Mouse (Mus musculus) lung, postnatal 0 days (tissue): ENCODE results near the gene Rbms1. TPM values are rescaled to one million over a fixed set of nuclear protein-coding genes. Genes with fewer than 3 reads are reported as not detected.
A peak's percentile ranks its signal among the peaks of the same experiment; 100 is the strongest.
"Not testable (repeated sequence)": the region's sequence is repeated elsewhere in the genome, so short reads cannot be mapped to it uniquely, and the experiment has no call there.

Experiments
- ATAC-seq: fragments of 200-750 bp; cut with Nextera tagmentation; 2 replicates; pipeline ENCODE4 v1.8.0; 2017; ENCODE audit warnings: moderate library complexity
- DNase-seq: peaks from one replicate; pipeline ENCODE4 v3.0.0-alpha.2; 2016; ENCODE audit warnings: low spot score
- H3K27ac ChIP-seq: fragments of 300-500 bp; sonication (generic); 2 replicates; pipeline ENCODE4 v1.5.1; 2014; ENCODE audit warnings: antibody characterized with exemption, mild to moderate bottlenecking, low read length, mixed read lengths
- H3K27me3 ChIP-seq: fragments of 300-500 bp; sonication (generic); replicated peaks from 2 replicates; pipeline ENCODE4 v1.6.1; 2014; ENCODE audit warnings: low read length, mixed read lengths; ENCODE audit not compliant: insufficient read depth
- H3K36me3 ChIP-seq: fragments of 300-500 bp; sonication (generic); 2 replicates; pipeline ENCODE4 v1.6.1; 2014; ENCODE audit warnings: low read length, mixed read lengths; ENCODE audit not compliant: insufficient read depth
- H3K4me1 ChIP-seq: fragments of 300-500 bp; sonication (generic); 2 replicates; pipeline ENCODE4 v1.6.1; 2014; ENCODE audit warnings: antibody characterized with exemption, low read depth, low read length, mixed read lengths; ENCODE audit not compliant: insufficient read depth
- H3K4me2 ChIP-seq: fragments of 300-500 bp; sonication (generic); replicated peaks from 2 replicates; pipeline ENCODE4 v1.6.1; 2014; ENCODE audit warnings: low read depth, mild to moderate bottlenecking, low read length, moderate library complexity, mixed read lengths
- H3K4me3 ChIP-seq: fragments of 300-500 bp; sonication (generic); 2 replicates; pipeline ENCODE4 v1.5.1; 2014; ENCODE audit warnings: low read depth, low read length
- H3K9ac ChIP-seq: fragments of 300-500 bp; sonication (generic); replicated peaks from 2 replicates; pipeline ENCODE4 v1.6.1; 2014; ENCODE audit warnings: low read depth, mild to moderate bottlenecking
- H3K9me3 ChIP-seq: fragments of 300-500 bp; sonication (generic); 2 replicates; pipeline ENCODE4 v1.6.1; 2016; ENCODE audit warnings: low read length, mixed read lengths
- CTCF ChIP-seq: IDR thresholded peaks from 2 replicates; pipeline ENCODE4 v1.5.1; 2016; ENCODE audit warnings: antibody characterized with exemption, mild to moderate bottlenecking
- EP300 ChIP-seq: IDR thresholded peaks from 2 replicates; pipeline ENCODE4 v1.6.1; 2016; ENCODE audit warnings: antibody characterized with exemption, mild to moderate bottlenecking, control low read depth
- WGBS: fragments of 180-500 bp; shearing (Covaris S2); extraction: QIAGEN DNeasy Blood & Tissue Kit; methylation state at CpG from one replicate; pipeline ENCODE4 v1.1.7; 2014; 5-methylcytosine and 5-hydroxymethylcytosine counted together
- polyA plus RNA-seq: library from polyadenylated mRNA; unstranded; fragments of >200 nt; fragmentation: Nextera tagmentation; extraction: Ambion mirVana; gene quantifications from 2 replicates; pipeline ENCODE4 v1.2.1, GENCODE M21; 2015

Rbms1 gene
- polyA plus RNA-seq, 1 experiment from 2014 or later: 156 TPM

DNA sequence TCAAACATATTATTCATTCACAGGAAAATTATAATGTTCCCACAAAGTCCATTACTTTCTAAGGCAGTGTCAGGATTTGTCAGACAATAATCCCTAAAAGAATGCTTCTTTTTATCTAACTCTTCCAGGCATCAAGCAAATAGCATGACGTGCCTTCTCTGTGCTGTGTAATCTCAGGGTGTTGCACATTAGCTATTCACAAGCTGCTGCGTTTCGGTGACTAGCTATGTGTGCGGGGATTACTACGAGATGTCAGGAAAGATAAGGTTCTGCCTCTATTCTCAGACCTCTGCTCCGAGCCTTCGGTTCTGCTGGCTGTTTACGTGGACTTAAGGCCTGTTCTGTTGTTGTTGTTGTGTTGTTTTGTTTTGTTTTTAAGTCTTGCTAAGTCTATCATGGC is 130.7 kb downstream of the Rbms1 start:
- TF ChIP-seq EP300: no peak
- TF ChIP-seq CTCF: no peak
- Histone ChIP-seq H3K9ac (no peak overlapping the region), H3K36me3 (0 out of 2 replicates have a peak, but pooled peaks cover 4% of the 10 kb centered on the region), H3K9me3 (no peaks in the 10 kb centered on the region), H3K27me3 (no peaks in the 10 kb centered on the region), H3K27ac (no peak overlapping the region), H3K4me1 (peaks cover 17% of the 10 kb centered on the region; the same call in 1 of the 2 replicates), H3K4me3 (no peak overlapping the region), H3K4me2 (no peak overlapping the region)
- DNase-seq: no peak
- ATAC-seq: no peak
- 82% methylated on average over 8 of the region's 8 CpGs for WGBS

DNA sequence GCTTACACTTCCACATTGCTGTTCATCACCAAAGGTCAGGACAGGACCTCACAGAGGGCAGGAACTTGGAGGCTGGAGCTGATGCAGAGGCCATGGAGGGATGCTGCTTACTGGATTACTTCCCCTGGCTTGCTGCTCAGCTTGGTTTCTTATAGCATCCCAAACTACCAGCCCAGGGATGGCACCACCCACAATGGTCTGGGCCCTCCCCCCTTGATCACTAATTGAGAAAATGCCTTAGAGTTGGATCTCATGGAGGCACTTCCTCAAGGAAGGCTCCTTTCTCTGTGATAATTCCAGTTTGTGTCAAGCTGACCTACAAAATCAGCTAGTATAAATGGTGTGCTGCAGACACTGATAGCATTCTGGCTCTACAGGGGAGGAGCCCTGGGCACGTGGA is 132.5 kb downstream of the Rbms1 start:
- DNase-seq, H3K36me3 ChIP-seq, H3K9me3 ChIP-seq, H3K4me2 ChIP-seq, H3K4me3 ChIP-seq, H3K27me3 ChIP-seq, H3K9ac ChIP-seq, ATAC-seq, H3K27ac ChIP-seq: not testable (repeated sequence)
- peaks cover 16% of the 10 kb centered on the region; the same call in 1 of the 2 replicates for H3K4me1 ChIP-seq
- WGBS: 61% methylated on average over 1 of the region's 1 CpGs

DNA sequence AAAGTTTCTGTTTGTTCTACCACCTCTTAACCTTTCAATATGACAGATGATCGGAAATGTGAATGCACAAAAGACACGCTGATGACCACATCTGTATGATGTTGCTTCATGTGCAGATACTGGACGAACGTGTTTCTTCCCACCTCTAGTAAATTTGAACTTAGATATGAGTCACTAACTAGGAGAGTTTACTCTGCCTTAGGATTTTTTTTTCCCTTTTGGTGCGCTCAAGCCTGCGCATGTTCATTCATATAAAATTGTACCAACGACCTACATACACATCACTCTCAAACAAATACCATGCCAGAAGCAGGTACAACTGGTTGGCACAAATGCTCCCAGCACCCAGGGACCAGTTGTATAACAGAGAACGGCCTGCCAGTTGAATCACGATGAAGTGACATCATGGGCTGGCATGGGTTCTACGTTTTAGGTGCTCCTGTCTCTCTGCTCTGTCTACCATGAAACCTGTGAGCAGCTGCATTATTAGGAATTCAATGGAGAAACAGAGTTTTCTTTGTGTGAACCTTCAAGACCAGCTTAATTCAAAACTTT is 134.0 kb downstream of the Rbms1 start:
- H3K9me3 ChIP-seq: no peaks in the 10 kb centered on the region
- peaks cover 16% of the 10 kb centered on the region; the same call in 1 of the 2 replicates for H3K4me1 ChIP-seq
- no peak overlapping the region for H3K4me2 ChIP-seq
- 0 out of 2 replicates have a peak, but pooled peaks cover 4% of the 10 kb centered on the region for H3K36me3 ChIP-seq
- 81% methylated on average over 10 of the region's 10 CpGs for WGBS
- no peak for DNase-seq
- no peaks in the 10 kb centered on the region for H3K27me3 ChIP-seq
- no peak for TF ChIP-seq CTCF
- TF ChIP-seq EP300: no peak
- H3K27ac ChIP-seq: no peak overlapping the region
- ATAC-seq: no peak
- H3K4me3 ChIP-seq: no peak overlapping the region
- no peak overlapping the region for H3K9ac ChIP-seq

DNA sequence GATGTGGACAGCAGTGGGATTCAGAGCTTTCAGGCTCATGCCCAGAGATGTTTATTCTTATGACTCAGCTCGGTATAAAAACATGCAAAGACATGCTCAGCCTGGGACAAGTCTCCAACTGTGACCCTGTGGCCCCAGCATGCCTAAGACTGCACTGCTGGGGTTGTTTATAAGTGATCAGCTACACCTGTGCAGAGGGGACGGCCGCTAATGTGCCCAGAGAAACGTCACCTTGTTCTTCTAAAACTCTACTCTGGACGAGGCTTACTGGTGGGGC is 135.9 kb downstream of the Rbms1 start:
- no peak overlapping the region for H3K4me3 ChIP-seq
- ATAC-seq (no peak), DNase-seq (no peak)
- no peaks in the 10 kb centered on the region for H3K36me3 ChIP-seq
- no peak overlapping the region for H3K4me2 ChIP-seq
- no peak overlapping the region for H3K9ac ChIP-seq
- no peaks in the 10 kb centered on the region for H3K9me3 ChIP-seq
- TF ChIP-seq EP300: no peak
- H3K27me3 ChIP-seq: no peaks in the 10 kb centered on the region
- peaks cover 16% of the 10 kb centered on the region; the same call in 1 of the 2 replicates for H3K4me1 ChIP-seq
- H3K27ac ChIP-seq: no peak overlapping the region
- WGBS: 66% methylated on average over 5 of the region's 5 CpGs

DNA sequence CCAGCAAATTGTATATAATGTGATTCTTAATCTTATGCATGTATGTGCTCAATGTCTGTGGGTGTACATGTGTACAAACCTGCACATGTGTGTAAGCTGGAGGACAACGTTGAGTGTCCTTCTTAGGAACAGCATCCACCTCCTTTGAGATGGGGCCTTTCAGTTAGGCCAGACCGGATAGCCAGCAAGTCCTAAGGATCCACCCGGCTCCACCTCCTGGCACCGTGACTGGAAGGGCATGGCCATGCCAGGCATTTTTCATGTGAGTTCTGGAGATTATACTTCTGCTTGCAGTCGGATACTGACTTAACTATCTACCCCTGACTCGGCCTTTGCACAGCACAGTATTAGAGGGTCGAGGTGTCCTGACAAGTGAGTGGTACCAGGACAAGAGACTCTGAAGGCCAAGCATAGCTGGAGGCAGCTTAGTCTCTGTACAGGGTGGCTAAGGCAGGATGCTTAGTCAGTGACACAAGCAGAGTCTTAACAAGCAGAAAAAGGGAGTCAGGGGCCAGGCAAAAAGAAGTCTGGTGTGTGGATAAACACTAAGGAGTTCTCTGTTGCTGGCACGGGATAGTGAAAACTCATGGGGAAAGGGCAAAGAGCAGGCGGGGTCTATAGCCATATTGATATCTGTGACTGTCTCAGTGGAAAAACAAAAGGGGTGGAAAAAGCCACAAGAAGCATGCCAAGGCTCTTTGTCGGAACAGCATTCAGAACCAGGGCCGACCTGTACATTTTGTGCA is 136.4 kb downstream of the Rbms1 start:
- no peak for DNase-seq
- 74% methylated on average over 11 of the region's 11 CpGs for WGBS
- H3K27me3 ChIP-seq: no peaks in the 10 kb centered on the region
- no peak overlapping the region for H3K4me2 ChIP-seq
- TF ChIP-seq CTCF (no peak), EP300 (no peak)
- H3K9me3 ChIP-seq: no peaks in the 10 kb centered on the region
- H3K27ac ChIP-seq: no peak overlapping the region
- H3K9ac ChIP-seq: no peak overlapping the region
- no peak for ATAC-seq
- no peak overlapping the region for H3K4me3 ChIP-seq
- H3K36me3 ChIP-seq: no peaks in the 10 kb centered on the region
- peaks cover 16% of the 10 kb centered on the region; the same call in 1 of the 2 replicates for H3K4me1 ChIP-seq

DNA sequence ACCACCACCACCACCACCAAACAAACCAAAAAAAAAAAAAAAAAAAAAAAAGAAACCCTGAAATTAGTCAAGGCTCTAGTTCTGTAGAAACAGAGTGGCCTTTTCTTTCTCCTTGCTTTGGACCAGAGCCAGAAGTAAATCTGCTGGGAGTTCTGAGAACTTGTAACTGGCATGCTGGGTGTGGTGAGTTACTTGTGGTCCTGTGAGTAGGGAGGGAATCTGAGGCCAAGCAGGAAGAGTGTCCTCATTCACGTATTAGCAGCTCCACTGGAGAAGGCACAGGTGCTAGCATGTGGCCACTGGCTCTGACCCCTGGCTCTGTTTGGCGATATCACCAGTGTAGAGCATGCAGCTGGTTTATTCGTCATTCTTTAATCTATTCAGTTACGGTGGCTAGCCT is 137.3 kb downstream of the Rbms1 start:
- ATAC-seq: peak; percentile 78
- no peak; the same call in 1 of the 2 replicates for TF ChIP-seq EP300
- TF ChIP-seq CTCF: no peak
- DNase-seq: peak; percentile 80
- peaks cover 16% of the 10 kb centered on the region; the same call in 1 of the 2 replicates for H3K4me1 ChIP-seq
- H3K36me3 ChIP-seq: no peaks in the 10 kb centered on the region
- H3K9me3 ChIP-seq: no peaks in the 10 kb centered on the region
- H3K9ac ChIP-seq: no peak overlapping the region
- no peak overlapping the region for H3K4me3 ChIP-seq
- no peaks in the 10 kb centered on the region for H3K27me3 ChIP-seq
- H3K27ac ChIP-seq: peak overlapping the region; percentile 26; the same call in 1 of the 2 replicates
- 38% methylated on average over 4 of the region's 4 CpGs for WGBS
- no peak overlapping the region for H3K4me2 ChIP-seq
